Mouse (Mus musculus): Measurements from ENCODE around the gene E2f2. TPM values are rescaled to one million over a fixed set of nuclear protein-coding genes. Genes with fewer than 3 reads are reported as not detected.

E2f2 gene
- polyA plus RNA-seq, 2 experiments from 2014 or later = 22.0 to 34.6 TPM

Other genes starting within 250 kb of the E2f2 start
- 10 to 100 TPM; 73.0 to 74.3 TPM for gene Hmgcl, start 225.9 kb upstream of the E2f2 start, polyA plus RNA-seq (2017; shearing (Covaris generic))
- 10 to 100 TPM; 14.3 to 22.8 TPM for gene Gale, start 208.7 kb upstream of the E2f2 start, polyA plus RNA-seq (2017; shearing (Covaris generic))
- 10 to 100 TPM; 80.4 to 88.8 TPM for gene Lypla2, start 199.8 kb upstream of the E2f2 start, polyA plus RNA-seq (2017; shearing (Covaris generic))
- 1 to 10 TPM; 7.7 to 8.8 TPM for gene Pithd1, start 185.1 kb upstream of the E2f2 start, polyA plus RNA-seq (2017; shearing (Covaris generic))
- 10 to 100 TPM; 50.0 to 57.9 TPM for gene Eloa, start 150.6 kb upstream of the E2f2 start, polyA plus RNA-seq (2017; shearing (Covaris generic))
- gene Rpl11, start 119.0 kb upstream of the E2f2 start, polyA plus RNA-seq (2017; shearing (Covaris generic)) = 1,000 to 10,000 TPM; 1,145 to 1,405 TPM
- gene Id3, start 28.9 kb upstream of the E2f2 start, polyA plus RNA-seq (2017; shearing (Covaris generic)) = 100 to 1,000 TPM; 281 to 355 TPM
- under 1 TPM in 1 of 2 experiments, not detected in 1; 0.25 TPM for gene Asap3, start 34.0 kb downstream of the E2f2 start, polyA plus RNA-seq (2017; shearing (Covaris generic))
- under 1 TPM in 1 of 2 experiments, not detected in 1; 0.58 TPM for gene Tcea3, start 75.3 kb downstream of the E2f2 start, polyA plus RNA-seq (2017; shearing (Covaris generic))
- 1 to 10 TPM; 9.4 to 9.5 TPM for gene Zfp46, start 112.3 kb downstream of the E2f2 start, polyA plus RNA-seq (2017; shearing (Covaris generic))
- gene Hnrnpr, start 138.5 kb downstream of the E2f2 start, polyA plus RNA-seq (2017; shearing (Covaris generic)) = 10 to 100 TPM; 80.8 to 97.7 TPM